Mouse (Mus musculus) ovary, postnatal 10 days (tissue): ENCODE measurements around the gene 1810055G02Rik.

Source experiments
- DNase-seq: peaks from one replicate; pipeline ENCODE4 v3.0.0; 2022; ENCODE audit warnings: low spot score

1810055G02Rik gene

DNA sequence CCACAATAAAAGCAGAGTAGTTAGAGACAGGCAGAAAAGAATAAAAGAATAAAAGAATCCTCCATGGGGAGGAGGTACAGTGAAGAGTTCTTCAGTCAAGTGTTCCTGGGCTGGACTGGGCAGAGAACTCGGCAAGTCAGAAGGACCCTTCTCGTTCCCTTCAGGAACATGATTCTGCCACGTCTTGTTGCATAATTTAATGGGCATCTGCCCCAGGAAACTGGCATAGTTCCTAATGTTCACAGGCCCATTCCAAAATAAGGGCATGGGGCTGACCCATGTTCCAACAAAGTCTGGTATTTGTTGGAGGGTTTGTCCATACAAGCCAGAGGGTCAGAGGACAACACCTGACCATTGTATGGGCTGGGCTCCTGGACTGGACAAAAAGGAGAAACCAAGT, 13.1 kb upstream of the 1810055G02Rik start:
- no peak for DNase-seq

DNA sequence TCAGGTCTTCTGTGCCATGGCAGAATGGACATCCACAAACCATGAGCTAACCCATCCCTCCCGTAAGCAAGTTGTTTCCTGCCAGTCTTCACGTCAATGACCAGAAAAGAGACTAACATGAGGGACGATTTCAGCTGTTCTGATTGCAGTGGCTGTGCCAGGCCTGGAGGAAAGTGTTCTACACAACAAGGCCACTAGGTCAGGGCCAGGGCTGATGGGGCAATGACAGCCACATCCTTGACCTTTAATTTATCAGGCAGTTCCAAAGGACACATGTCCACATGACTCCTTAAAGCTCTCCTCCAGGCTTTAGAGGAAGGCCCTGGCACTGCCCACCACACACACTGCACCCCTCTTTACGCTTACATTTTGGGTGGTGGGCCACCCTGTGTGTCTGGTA, 12.6 kb upstream of the 1810055G02Rik start:
- DNase-seq: no peak

DNA sequence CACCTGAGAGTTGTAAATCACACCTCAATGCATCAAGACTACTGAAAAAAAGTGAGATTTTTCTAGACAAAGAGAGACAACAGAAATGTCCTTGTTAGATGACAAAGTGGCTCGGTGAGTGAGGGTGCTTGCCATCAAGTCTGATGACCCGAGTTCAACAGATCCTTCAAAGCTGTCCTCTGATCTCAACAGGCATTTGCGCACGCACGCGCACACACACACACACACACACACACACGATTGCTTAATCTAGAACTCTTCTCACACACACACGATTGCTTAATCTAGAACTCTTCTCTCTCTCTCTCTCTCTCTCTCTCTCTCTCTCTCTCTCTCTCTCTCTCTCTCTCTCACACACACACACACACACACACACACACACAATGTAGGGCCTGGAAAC, 12.1 kb upstream of the 1810055G02Rik start:
- DNase-seq: no peak

- DNase-seq: no peak
Observed at GRCm38 (mm10) chr19:3698035-3698434, 10.1 kb upstream of the 1810055G02Rik start.

GRCm38 (mm10) chr19:3699508-3700438, 8.3 kb upstream of the 1810055G02Rik start:
- DNase-seq: peak; percentile 31

DNA sequence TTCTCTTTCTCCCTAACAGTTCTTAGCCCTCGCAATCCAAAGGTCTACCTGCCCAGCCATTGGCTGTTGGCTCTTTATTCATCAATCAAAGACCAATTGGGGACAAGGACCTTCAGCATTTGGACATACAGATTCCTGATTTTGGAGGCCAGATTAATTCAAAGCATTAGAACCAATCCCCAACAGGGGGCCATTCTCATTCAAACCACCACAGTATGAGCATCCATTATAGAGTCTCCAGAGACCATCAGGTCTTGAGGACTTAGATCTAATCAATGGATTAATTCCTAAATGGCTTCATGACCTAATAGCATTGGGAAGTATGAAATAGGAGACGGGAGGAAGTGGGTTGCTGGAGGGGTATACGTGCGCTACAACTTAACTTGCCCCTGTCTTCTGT, 5.6 kb upstream of the 1810055G02Rik start:
- DNase-seq: no peak

DNA sequence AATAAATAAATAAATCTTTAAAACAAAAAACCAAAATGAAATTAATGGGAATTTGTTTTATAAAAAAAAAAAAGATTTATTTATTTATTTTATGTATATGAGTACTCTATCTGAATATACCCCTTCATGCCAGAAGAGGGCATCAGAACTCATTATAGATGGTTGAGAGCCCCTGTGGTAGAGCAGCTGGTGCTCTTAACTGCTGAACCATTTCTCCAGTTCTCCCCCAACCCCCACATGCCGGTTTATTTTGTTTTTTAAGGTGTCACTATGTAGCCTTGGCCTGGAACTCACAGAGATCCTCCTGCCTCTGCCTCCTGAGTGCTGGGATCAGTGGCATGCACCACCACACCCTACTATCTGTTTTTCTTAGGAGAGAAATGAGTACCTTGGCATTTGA, 1.8 kb upstream of the 1810055G02Rik start:
- DNase-seq: no peak

DNA sequence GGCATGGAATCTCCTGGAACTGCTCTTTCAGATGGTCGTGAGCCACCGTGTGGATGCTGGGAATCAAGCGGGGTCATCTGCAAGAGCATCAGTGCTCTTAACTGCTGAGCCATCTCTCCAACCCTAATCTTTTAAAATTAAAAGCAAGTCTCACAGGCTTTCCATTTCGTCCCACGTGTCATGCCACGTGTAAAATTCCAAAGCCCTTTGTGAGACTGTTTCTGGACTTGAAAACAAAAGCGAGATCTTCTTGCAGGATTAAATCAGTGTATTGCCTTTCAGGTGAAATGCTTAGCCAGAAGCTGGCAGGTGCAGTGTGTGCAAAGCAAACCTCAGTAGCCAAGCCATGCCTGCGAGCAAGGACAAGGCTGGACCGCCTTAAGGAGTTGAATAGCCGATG, 540 bp upstream of the 1810055G02Rik start:
- no peak for DNase-seq

DNA sequence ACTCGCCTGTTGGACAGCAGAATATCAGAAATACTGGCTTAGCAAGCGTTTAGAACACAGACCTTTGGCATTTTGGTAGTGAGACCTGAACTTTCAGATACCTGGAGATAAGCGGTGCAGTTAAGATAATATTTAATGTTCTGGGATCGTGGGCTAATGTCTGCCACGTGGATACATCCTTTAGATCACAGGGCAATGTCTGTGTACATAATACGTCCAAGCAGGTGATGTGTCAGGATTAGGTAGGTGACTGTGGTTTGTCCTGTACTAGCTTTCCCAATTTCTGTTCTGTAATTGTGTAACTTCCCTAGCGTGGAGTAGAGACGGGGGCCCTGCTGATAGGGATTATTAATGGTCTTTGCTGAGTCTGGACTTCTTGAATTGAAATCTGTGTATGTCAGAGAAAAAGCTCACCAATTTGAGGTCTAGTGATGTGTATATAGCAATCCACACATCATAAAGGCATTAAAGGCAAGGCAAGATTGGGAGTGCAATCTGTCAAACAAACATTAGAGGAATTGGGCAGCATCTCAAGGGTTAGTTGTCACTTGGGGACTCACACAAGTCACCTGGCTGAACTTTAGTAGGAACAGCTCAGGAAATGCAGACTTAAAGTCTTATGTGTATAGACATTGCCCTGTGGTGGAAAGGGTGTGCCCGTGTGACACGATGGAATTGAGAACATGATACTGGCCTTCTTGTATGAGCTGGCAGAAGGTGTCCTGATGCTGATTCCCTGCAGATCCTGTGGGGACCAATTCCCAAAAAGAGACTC, 1.1 kb downstream of the 1810055G02Rik start:
- no peak for DNase-seq

DNA sequence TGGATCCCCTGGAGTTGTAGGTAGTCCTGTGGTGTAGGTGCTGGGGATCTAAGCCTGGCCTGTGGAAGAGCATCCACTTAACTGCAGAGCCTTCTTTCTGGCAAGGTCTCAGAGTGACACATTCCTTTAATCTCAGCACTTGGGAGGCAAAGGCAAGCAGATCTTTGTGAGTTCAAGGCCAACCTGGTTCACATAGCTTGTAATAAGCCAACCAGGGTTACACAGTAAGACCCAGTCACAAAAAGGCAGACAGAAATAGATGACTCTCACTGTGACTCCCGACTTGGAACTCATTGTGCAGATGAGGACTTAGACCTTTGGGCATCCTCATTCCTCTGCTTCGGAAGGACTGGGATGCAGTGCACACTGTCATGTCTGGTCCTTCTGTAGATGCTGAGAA, 2.3 kb downstream of the 1810055G02Rik start:
- no peak for DNase-seq

DNA sequence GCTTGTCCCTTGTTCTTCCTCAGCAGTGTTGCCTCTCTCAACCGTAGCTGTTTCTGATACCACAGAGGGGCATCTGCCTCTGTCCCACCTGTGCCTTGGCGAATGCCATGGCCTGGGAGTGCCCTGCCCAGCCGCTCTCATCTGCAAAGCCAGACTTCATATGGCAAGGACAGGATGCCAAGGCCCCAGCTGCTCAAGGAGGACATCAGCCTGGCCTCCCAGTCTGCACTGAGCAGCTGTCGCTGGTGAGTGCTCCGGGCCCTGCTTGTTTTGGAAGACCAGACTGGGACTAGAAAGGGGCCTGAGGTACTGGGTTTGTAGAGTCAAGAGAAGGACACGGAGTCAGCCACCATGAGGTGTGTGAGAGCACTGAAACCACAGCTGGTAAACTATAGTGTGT, 6.3 kb downstream of the 1810055G02Rik start:
- DNase-seq: no peak

- DNase-seq: peak; percentile 41
Observed at GRCm38 (mm10) chr19:3718481-3719361, 10.6 kb downstream of the 1810055G02Rik start.

DNA sequence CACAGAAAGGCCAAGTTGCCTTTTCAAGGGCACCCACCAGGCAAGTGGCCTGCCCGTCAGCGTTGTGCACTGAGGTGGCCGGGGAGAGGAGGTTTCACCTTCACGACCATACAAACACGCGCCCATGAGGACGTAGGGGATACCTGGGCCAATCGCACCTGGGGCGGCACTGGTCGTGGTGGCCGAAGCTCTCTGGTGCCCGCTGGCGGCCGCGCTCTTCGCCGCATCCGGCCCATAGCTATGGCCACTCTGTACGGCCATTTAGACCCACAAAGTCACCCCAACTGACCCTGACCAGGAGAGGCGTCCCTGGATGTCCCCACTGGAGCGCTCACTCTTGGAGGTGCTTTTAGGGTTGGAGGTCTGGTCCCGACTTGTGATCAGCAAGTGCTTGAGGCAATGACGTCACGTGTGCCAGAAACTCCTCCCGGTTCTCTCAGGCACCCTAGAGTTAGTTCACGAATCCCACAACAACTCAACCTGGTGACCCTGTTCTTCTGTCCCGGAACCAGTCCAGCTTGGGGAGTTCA, 11.3 kb downstream of the 1810055G02Rik start:
- DNase-seq: peak; percentile 31

DNA sequence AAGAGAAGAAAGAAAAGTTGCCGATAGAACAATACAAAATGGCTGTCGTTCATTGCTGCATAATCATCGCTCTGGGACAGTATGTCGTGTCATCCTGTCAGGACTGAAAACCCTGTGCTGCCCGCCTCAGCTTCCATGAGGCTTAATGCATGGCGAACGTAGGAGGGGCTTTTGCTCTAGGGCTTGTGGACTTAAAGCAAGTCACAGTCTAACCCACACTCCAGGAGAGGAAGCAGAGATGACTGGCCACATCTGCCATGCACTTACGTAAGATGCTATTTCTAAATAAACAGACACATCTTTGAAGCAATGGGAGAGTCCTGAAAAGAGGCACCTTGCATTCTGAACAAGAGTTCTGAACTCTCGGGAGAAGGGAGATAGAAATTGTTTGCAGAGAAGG, 15.1 kb downstream of the 1810055G02Rik start:
- no peak for DNase-seq

GRCm38 (mm10) chr19:3723904-3724303, 15.8 kb downstream of the 1810055G02Rik start:
- DNase-seq: no peak

GRCm38 (mm10) chr19:3724779-3725178, 16.7 kb downstream of the 1810055G02Rik start:
- no peak for DNase-seq

DNA sequence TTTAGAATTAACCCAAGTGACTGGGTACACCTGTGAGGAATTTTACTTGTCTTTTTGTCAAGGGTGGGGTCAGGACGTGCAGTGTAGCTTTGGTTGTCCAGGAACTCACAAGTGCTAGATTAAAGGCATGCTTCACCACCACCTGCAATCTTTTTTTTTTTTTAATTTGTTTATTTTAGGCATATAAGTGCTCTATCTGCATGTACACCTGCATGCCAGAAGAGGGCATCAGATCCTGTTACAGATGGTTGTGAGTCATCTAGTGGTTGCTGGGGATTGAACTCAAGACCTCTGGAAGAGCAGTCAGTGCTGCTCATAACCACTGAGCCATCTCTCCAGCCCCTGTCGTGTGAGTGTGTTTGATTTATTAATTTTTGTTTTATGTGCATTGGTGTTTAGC, 20.8 kb downstream of the 1810055G02Rik start:
- no peak for DNase-seq

DNA sequence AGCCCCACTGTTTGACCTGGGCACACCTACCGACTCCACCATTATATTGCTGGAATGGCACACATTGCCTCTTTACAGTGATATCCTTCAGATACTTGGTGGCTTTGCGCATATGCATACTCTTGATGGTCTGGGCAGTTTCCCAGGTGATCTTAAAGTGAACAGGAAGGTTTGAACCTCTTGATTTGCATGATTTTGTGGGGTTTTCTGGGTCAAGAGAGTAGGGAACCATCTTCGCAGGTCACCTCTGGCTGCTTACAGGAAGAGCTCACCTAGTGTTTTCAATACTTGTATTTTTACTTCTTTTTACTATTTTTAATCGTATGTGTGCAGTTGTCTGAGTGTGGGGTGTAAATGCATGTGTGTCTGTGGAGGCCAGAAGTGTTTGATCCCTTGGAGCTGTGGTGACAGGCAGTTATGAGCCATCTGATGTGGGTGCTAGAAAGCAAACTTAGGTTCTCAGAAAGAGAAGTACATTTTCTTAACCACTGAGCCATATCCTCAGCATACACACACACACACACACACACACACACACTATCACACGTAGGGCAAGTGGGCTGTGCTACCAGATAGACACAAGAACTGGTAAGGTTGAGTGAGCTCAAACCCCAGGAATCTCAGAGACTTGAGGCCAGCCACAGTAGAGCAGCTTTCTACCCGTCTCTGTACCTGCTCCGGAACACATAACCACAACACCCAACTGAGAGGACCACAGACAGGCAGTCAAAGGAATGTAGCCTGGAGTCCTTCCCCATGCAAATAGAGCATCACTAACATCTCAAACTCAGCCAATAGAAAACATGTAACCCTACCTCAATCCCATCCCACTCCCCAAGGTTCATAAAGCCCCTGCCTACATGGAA, 22.9 kb downstream of the 1810055G02Rik start:
- DNase-seq: no peak

DNA sequence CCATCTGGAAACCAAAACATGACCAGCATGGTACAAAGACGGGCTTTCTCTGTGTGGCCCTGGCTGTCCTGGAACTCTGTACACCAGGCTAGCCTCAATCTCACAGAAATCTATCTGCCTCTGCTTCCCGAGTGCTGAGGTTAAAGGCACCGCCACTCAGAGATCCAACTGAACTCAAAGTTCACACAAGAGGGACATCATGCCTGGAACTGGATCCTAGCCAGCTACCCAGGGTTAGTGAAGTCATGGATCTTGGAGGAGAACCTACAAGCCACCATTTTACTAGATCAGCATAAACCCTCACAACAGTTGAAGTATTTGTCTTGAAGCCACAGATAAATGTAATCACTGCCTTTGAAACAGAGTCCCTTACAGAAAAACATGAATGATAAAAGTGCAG, 27.9 kb downstream of the 1810055G02Rik start:
- DNase-seq: no peak

- DNase-seq: no peak
Observed at GRCm38 (mm10) chr19:3739650-3740049, 31.6 kb downstream of the 1810055G02Rik start.

- DNase-seq: no peak
Observed at GRCm38 (mm10) chr19:3742716-3743115, 34.6 kb downstream of the 1810055G02Rik start.
